Mouse (Mus musculus): ENCODE measurements around the gene Nsmce4a.

- TF ChIP-seq CTCF (IDR thresholded peaks at IDR 0.05) (no peak), EP300 (IDR thresholded peaks at IDR 0.05) (no peak)
These were observed 27.0 kb downstream of the Nsmce4a start for GRCm38 (mm10) chr7:130545893-130546292.
